Mouse (Mus musculus) megakaryocyte, embryonic 14.5 days (primary cell): ENCODE results near the gene Igfbp4. TPM values are rescaled to one million over a fixed set of nuclear protein-coding genes. Genes with fewer than 3 reads are reported as not detected.

Experiments used
- H3K27me3 ChIP-seq: replicated peaks from 2 replicates; pipeline ENCODE3; 2012; ENCODE audit warnings: inconsistent platforms
- H3K36me3 ChIP-seq: replicated peaks from 2 replicates; pipeline ENCODE3; 2012; ENCODE audit warnings: low read length, inconsistent platforms, mixed read lengths
- H3K4me1 ChIP-seq: 2 replicates; pipeline ENCODE4 v1.6.1; 2012; ENCODE audit warnings: inconsistent platforms
- H3K4me3 ChIP-seq: replicated peaks from 2 replicates; pipeline ENCODE3; 2012; ENCODE audit warnings: moderate library complexity, mild to moderate bottlenecking, inconsistent platforms
- H3K9me3 ChIP-seq: 2 replicates; pipeline ENCODE4 v1.6.1; 2012; ENCODE audit warnings: inconsistent platforms
- FLI1 ChIP-seq: IDR thresholded peaks from 2 replicates; pipeline ENCODE4 v1.6.1; 2012; ENCODE audit warnings: low read length, inconsistent platforms, mixed read lengths
- GATA1 ChIP-seq: IDR thresholded peaks from 3 replicates; pipeline ENCODE4 v1.6.1; 2012; ENCODE audit warnings: mixed read lengths, low read length, inconsistent platforms, borderline replicate concordance
- polyA plus RNA-seq: library from polyadenylated mRNA; stranded (reverse); fragments of >175 nt; gene quantifications from 2 replicates; pipeline ENCODE4 v1.2.3, GENCODE M21; 2012; ENCODE audit warnings: low replicate concordance; ENCODE audit not compliant: insufficient read depth

Gene Igfbp4
- polyA plus RNA-seq, 1 experiment, result 111 TPM

DNA sequence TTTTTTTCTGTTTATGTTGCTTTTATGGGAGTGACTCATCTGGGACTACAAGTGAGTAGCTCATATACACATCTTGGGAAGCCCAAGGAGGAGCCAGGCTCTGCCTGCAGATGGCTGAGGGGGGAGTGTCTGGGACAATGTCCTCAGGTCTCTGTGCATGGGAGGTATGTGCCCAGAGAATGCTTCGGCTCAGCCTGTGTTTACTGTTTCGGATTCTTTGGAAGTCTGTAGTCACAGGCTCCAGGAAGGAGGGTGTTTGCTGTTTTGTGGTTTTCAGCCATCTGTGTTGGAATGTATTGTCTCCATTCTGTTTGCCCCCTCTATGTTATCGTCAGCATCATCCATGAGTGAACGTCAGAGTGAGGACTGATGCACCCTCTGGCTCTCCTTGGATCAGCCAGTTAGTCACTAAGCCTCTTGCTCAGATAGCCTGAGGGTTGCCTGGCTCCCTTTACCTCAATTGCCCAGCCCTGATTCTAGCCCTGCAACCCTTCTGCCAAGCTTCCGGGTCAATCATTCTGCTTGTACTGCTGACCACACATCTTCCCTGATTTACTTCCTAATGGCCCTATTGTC lies 35.8 kb downstream of the Igfbp4 start:
- Histone ChIP-seq H3K4me1 (no peaks in the 10 kb centered on the region), H3K27me3 (peaks cover 67% of the 10 kb centered on the region), H3K4me3 (no peak overlapping the region), H3K36me3 (no peaks in the 10 kb centered on the region), H3K9me3 (no peaks in the 10 kb centered on the region)
- no peak for TF ChIP-seq GATA1
- TF ChIP-seq FLI1, result no peak

- peaks cover 70% of the 10 kb centered on the region for H3K27me3 ChIP-seq
Observed at GRCm38 (mm10) chr11:99077869-99078268, 36.8 kb downstream of the Igfbp4 start.

GRCm38 (mm10) chr11:99080902-99081543 lies 40.0 kb downstream of the Igfbp4 start:
- H3K9me3 ChIP-seq, result 0 out of 2 replicates have a peak, but pooled peaks cover 4% of the 10 kb centered on the region
- TF ChIP-seq GATA1 (no peak), FLI1 (no peak)
- no peaks in the 10 kb centered on the region for H3K4me1 ChIP-seq
- H3K4me3 ChIP-seq, result no peak overlapping the region
- peaks cover 64% of the 10 kb centered on the region for H3K27me3 ChIP-seq
- no peaks in the 10 kb centered on the region for H3K36me3 ChIP-seq

More at GRCm38 (mm10) chr11:99077869-99078268, 36.8 kb downstream of the Igfbp4 start:
- Histone ChIP-seq H3K4me3 (no peak overlapping the region), H3K36me3 (no peaks in the 10 kb centered on the region), H3K9me3 (no peaks in the 10 kb centered on the region), H3K4me1 (no peaks in the 10 kb centered on the region)
- TF ChIP-seq GATA1 (no peak), FLI1 (no peak)

DNA sequence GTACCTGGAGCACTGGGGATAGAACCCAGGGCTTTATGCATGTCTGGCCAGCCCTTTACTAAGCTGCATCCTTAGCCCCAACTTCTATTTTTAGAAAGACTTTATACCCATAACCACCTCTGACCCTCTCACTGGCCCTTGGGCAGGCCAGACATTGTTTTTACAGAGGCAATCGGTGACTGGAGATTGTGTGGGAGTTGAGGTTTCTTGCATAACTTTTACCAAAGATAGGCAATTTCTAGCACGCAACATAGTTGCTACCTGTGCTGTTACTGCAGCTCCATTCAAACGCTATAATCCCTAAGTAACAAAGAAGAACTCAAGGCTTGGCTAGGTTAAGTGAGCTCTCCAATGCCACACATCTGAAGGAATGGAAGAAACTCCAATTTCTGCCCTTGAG lies 40.5 kb downstream of the Igfbp4 start:
- no peaks in the 10 kb centered on the region for H3K4me1 ChIP-seq
- no peaks in the 10 kb centered on the region for H3K36me3 ChIP-seq
- H3K9me3 ChIP-seq, result 0 out of 2 replicates have a peak, but pooled peaks cover 4% of the 10 kb centered on the region
- H3K4me3 ChIP-seq, result no peak overlapping the region
- H3K27me3 ChIP-seq, result peaks cover 68% of the 10 kb centered on the region
- TF ChIP-seq FLI1 (no peak), GATA1 (no peak)

DNA sequence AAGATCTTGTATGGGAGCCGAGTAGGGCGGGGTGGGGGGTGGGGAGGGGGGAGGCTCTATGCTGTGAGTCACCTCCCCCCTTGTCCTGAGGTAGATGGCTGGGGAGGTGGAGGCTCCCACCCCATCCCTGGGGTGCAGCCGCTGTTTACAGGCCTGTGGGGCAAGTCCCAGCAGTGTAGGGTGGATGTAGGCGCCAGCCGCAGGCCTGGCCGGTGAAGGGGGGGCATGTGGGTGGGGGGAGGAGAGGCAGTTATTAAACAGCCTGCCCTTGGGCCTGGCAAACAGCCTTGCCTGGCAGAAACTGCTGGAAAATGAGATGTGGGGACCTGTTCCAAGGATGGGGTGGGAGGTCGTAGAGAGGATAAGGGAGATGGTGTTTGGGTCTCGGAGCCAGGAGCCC lies 41.1 kb downstream of the Igfbp4 start:
- Histone ChIP-seq H3K27me3 (peaks cover 67% of the 10 kb centered on the region), H3K36me3 (no peaks in the 10 kb centered on the region), H3K9me3 (0 out of 2 replicates have a peak, but pooled peaks cover 4% of the 10 kb centered on the region), H3K4me3 (no peak overlapping the region), H3K4me1 (no peaks in the 10 kb centered on the region)
- no peak for TF ChIP-seq GATA1
- no peak for TF ChIP-seq FLI1

DNA sequence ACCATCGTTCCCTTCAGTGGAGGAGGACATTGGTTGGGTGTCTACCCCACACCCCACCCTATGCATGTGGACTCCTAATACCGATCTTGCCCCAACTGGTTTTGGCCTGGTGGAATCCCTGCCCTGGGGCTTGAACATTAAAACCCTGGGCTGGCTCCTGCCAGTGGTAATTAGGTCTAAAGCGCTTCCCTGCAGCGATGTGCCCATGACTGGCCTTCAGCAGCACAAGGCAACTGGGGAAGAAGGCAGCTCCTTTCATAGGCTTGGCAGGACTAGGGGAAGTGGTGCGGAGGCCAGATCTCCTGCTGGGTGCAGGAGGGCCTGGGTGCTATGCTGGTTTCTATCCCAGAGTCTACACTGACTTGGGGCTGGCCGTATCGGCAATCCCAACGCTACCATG lies 42.5 kb downstream of the Igfbp4 start:
- peaks cover 72% of the 10 kb centered on the region for H3K27me3 ChIP-seq
- no peaks in the 10 kb centered on the region for H3K36me3 ChIP-seq
- 0 out of 2 replicates have a peak, but pooled peaks cover 4% of the 10 kb centered on the region for H3K9me3 ChIP-seq
- TF ChIP-seq GATA1 (no peak), FLI1 (no peak)
- no peaks in the 10 kb centered on the region for H3K4me1 ChIP-seq
- H3K4me3 ChIP-seq, result no peak overlapping the region

DNA sequence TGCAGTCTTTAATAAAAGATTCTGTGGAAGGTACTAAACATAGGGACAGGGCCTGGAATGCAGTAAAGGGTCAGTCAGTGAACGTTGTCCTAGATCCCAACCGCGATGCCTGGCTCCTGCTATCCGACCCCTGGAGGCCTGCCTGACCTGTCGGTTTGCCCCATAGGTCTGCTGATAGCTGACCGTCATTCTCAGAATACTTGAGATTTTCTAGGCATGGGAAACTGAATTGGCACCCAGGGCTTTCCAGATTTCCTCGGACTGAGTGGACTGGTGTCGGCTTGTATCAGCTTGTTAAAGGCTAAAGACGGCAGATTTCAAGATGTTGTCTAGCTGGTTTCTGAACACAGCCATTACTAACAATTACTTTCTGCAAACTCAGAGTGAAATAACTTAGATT lies 43.3 kb downstream of the Igfbp4 start:
- 0 out of 2 replicates have a peak, but pooled peaks cover 4% of the 10 kb centered on the region for H3K9me3 ChIP-seq

GRCm38 (mm10) chr11:99088486-99088885 lies 47.4 kb downstream of the Igfbp4 start:
- no peak overlapping the region for H3K4me3 ChIP-seq
- peaks cover 65% of the 10 kb centered on the region for H3K27me3 ChIP-seq
- peaks cover 7% of the 10 kb centered on the region; the same call in 1 of the 2 replicates for H3K9me3 ChIP-seq
- no peaks in the 10 kb centered on the region for H3K4me1 ChIP-seq
- H3K36me3 ChIP-seq, result no peaks in the 10 kb centered on the region
- TF ChIP-seq GATA1 (no peak), FLI1 (no peak)

More for the DNA sequence above, 43.3 kb downstream of the Igfbp4 start:
- Histone ChIP-seq H3K27me3 (peaks cover 71% of the 10 kb centered on the region), H3K4me3 (no peak overlapping the region), H3K4me1 (no peaks in the 10 kb centered on the region), H3K36me3 (no peaks in the 10 kb centered on the region)
- no peak for TF ChIP-seq FLI1
- TF ChIP-seq GATA1, result no peak

- TF ChIP-seq GATA1 (no peak), FLI1 (no peak)
- Histone ChIP-seq H3K4me3 (no peak within 1 kb of the TSS), H3K27me3 (peaks cover 65% of the 10 kb centered on the region), H3K4me1 (no peaks in the 10 kb centered on the region), H3K36me3 (no peaks in the 10 kb centered on the region), H3K9me3 (peaks cover 7% of the 10 kb centered on the region; the same call in 1 of the 2 replicates)
Observed at GRCm38 (mm10) chr11:99089077-99089601, 48.1 kb downstream of the Igfbp4 start, which contains the start of gene Tns4. Gene Tns4 (minus strand): TSS chr11:99089306.

- no peaks in the 10 kb centered on the region for H3K36me3 ChIP-seq
- no peaks in the 10 kb centered on the region for H3K4me1 ChIP-seq
- H3K9me3 ChIP-seq, result peaks cover 14% of the 10 kb centered on the region
- H3K27me3 ChIP-seq, result peaks cover 66% of the 10 kb centered on the region
- TF ChIP-seq FLI1 (no peak), GATA1 (no peak)
- H3K4me3 ChIP-seq, result no peak overlapping the region
Observed at GRCm38 (mm10) chr11:99090391-99090790, 49.3 kb downstream of the Igfbp4 start.
